Mouse (Mus musculus) neural tube, embryonic 12.5 days (tissue): ENCODE measurements around the gene Slc25a54. TPM values are rescaled to one million over a fixed set of nuclear protein-coding genes. Genes with fewer than 3 reads are reported as not detected.

ENCODE experiments used
- ATAC-seq: fragments of 200-750 bp; cut with Nextera tagmentation; 2 replicates; pipeline ENCODE4 v1.8.0; 2017; ENCODE audit warnings: low read depth, mild to moderate bottlenecking, moderate TSS enrichment, moderate library complexity; ENCODE audit not compliant: low FRiP score
- H3K27ac ChIP-seq: fragments of 300-500 bp; sonication (generic); 2 replicates; pipeline ENCODE4 v1.5.1; 2016
- H3K27me3 ChIP-seq: fragments of 300-500 bp; sonication (generic); replicated peaks from 2 replicates; pipeline ENCODE4 v1.6.1; 2016; ENCODE audit warnings: mild to moderate bottlenecking
- H3K36me3 ChIP-seq: fragments of 300-500 bp; sonication (generic); 2 replicates; pipeline ENCODE4 v1.6.1; 2016; ENCODE audit warnings: mild to moderate bottlenecking
- H3K4me1 ChIP-seq: fragments of 300-500 bp; sonication (generic); 2 replicates; pipeline ENCODE4 v1.6.1; 2016
- H3K4me2 ChIP-seq: fragments of 300-500 bp; sonication (generic); replicated peaks from 2 replicates; pipeline ENCODE4 v1.6.1; 2016; ENCODE audit warnings: mild to moderate bottlenecking
- H3K4me3 ChIP-seq: fragments of 300-500 bp; sonication (generic); 2 replicates; pipeline ENCODE4 v1.5.1; 2016
- H3K9ac ChIP-seq: fragments of 300-500 bp; sonication (generic); 2 replicates; pipeline ENCODE4 v1.6.1; 2016; ENCODE audit warnings: mild to moderate bottlenecking
- H3K9me3 ChIP-seq: fragments of 300-500 bp; sonication (generic); 2 replicates; pipeline ENCODE4 v1.6.1; 2016; ENCODE audit warnings: mild to moderate bottlenecking
- WGBS: fragments of 180-500 bp; shearing (Covaris S2); methylation state at CpG from one replicate; pipeline ENCODE4 v1.1.7; 2016; 5-methylcytosine and 5-hydroxymethylcytosine counted together
- polyA plus RNA-seq: library from polyadenylated mRNA; unstranded; fragments of >200 nt; fragmentation: Nextera tagmentation; extraction: Ambion mirVana; gene quantifications from 2 replicates; pipeline ENCODE4 v1.2.1, GENCODE M21; 2016

The Slc25a54 gene
- not detected in 2 replicates for polyA plus RNA-seq

GRCm38 (mm10) chr3:109080169-109080568, at the start of gene Slc25a54:
Gene Slc25a54, plus strand, starts transcription at chr3:109080469.
- no peaks in the 10 kb centered on the region for H3K9me3 ChIP-seq
- no peak for ATAC-seq
- no peaks in the 10 kb centered on the region for H3K4me1 ChIP-seq
- no peak within 1 kb of the TSS for H3K27ac ChIP-seq
- H3K4me3 ChIP-seq: no peak within 1 kb of the TSS
- no peaks in the 10 kb centered on the region for H3K36me3 ChIP-seq
- 94% methylated on average over 17 of the region's 17 CpGs for WGBS
- H3K27me3 ChIP-seq: no peaks in the 10 kb centered on the region
- H3K4me2 ChIP-seq: no peak within 1 kb of the TSS
- no peak within 1 kb of the TSS for H3K9ac ChIP-seq

GRCm38 (mm10) chr3:109030817-109031216, 49.5 kb upstream of the Slc25a54 start:
- Histone ChIP-seq H3K4me2 (no peak overlapping the region), H3K4me1 (peaks cover 5% of the 10 kb centered on the region; the same call in 1 of the 2 replicates), H3K9me3 (no peaks in the 10 kb centered on the region), H3K36me3 (no peaks in the 10 kb centered on the region), H3K27ac (no peak overlapping the region), H3K9ac (no peak overlapping the region), H3K4me3 (no peak overlapping the region), H3K27me3 (no peaks in the 10 kb centered on the region)
- no peak for ATAC-seq
- whole genome bisulfite sequencing: 66% methylated on average over 6 of the region's 6 CpGs

GRCm38 (mm10) chr3:109031626-109032025, 48.6 kb upstream of the Slc25a54 start:
- H3K36me3 ChIP-seq: no peaks in the 10 kb centered on the region
- ATAC-seq: no peak
- no peak overlapping the region for H3K9ac ChIP-seq
- no peak overlapping the region for H3K4me2 ChIP-seq
- 93% methylated on average over 3 of the region's 3 CpGs for WGBS
- no peaks in the 10 kb centered on the region for H3K9me3 ChIP-seq
- no peaks in the 10 kb centered on the region for H3K27me3 ChIP-seq
- no peak overlapping the region for H3K27ac ChIP-seq
- H3K4me1 ChIP-seq: 0 out of 2 replicates have a peak, but pooled peaks cover under 1% of the 10 kb centered on the region
- H3K4me3 ChIP-seq: no peak overlapping the region

- H3K9ac ChIP-seq: no peak overlapping the region
- H3K9me3 ChIP-seq: no peaks in the 10 kb centered on the region
- no peaks in the 10 kb centered on the region for H3K36me3 ChIP-seq
- no peak overlapping the region for H3K27ac ChIP-seq
- H3K27me3 ChIP-seq: no peaks in the 10 kb centered on the region
- ATAC-seq: no peak
- WGBS: 60% methylated on average over 2 of the region's 2 CpGs
- H3K4me3 ChIP-seq: no peak overlapping the region
- no peaks in the 10 kb centered on the region for H3K4me1 ChIP-seq
- no peak overlapping the region for H3K4me2 ChIP-seq
Observed at GRCm38 (mm10) chr3:109032306-109032705, 48.0 kb upstream of the Slc25a54 start.

GRCm38 (mm10) chr3:109034411-109034810, 45.9 kb upstream of the Slc25a54 start:
- Histone ChIP-seq H3K36me3 (no peaks in the 10 kb centered on the region), H3K9me3 (no peaks in the 10 kb centered on the region), H3K27me3 (no peaks in the 10 kb centered on the region), H3K27ac (no peak overlapping the region), H3K4me3 (no peak overlapping the region), H3K4me2 (no peak overlapping the region), H3K4me1 (no peaks in the 10 kb centered on the region), H3K9ac (no peak overlapping the region)
- WGBS: 76% methylated on average over 1 of the region's 1 CpGs
- no peak for ATAC-seq

- ATAC-seq: no peak
- WGBS: 87% methylated on average over 4 of the region's 4 CpGs
Observed at GRCm38 (mm10) chr3:109040908-109041307, 39.4 kb upstream of the Slc25a54 start.

GRCm38 (mm10) chr3:109043395-109043794, 36.9 kb upstream of the Slc25a54 start:
- no peak overlapping the region for H3K27ac ChIP-seq
- 58% methylated on average over 7 of the region's 7 CpGs for WGBS
- no peaks in the 10 kb centered on the region for H3K9me3 ChIP-seq
- no peaks in the 10 kb centered on the region for H3K4me1 ChIP-seq
- no peak overlapping the region for H3K4me2 ChIP-seq
- no peak overlapping the region for H3K9ac ChIP-seq
- no peaks in the 10 kb centered on the region for H3K36me3 ChIP-seq
- no peak overlapping the region for H3K4me3 ChIP-seq
- ATAC-seq: no peak
- no peaks in the 10 kb centered on the region for H3K27me3 ChIP-seq

More at GRCm38 (mm10) chr3:109040908-109041307, 39.4 kb upstream of the Slc25a54 start:
- Histone ChIP-seq H3K4me2 (no peak overlapping the region), H3K27me3 (no peaks in the 10 kb centered on the region), H3K4me3 (no peak overlapping the region), H3K4me1 (no peaks in the 10 kb centered on the region), H3K9me3 (no peaks in the 10 kb centered on the region), H3K9ac (no peak overlapping the region), H3K36me3 (no peaks in the 10 kb centered on the region), H3K27ac (no peak overlapping the region)

- no peak overlapping the region for H3K9ac ChIP-seq
- no peak for ATAC-seq
- 91% methylated on average over 3 of the region's 3 CpGs for WGBS
Observed at GRCm38 (mm10) chr3:109046428-109046827, 33.8 kb upstream of the Slc25a54 start.

GRCm38 (mm10) chr3:109047707-109048283, 32.5 kb upstream of the Slc25a54 start:
- no peaks in the 10 kb centered on the region for H3K36me3 ChIP-seq
- H3K9me3 ChIP-seq: no peaks in the 10 kb centered on the region
- H3K4me2 ChIP-seq: no peak overlapping the region
- 45% methylated on average over 6 of the region's 6 CpGs for WGBS
- H3K4me3 ChIP-seq: no peak overlapping the region
- H3K27me3 ChIP-seq: no peaks in the 10 kb centered on the region
- H3K4me1 ChIP-seq: no peaks in the 10 kb centered on the region; the same call in 1 of the 2 replicates
- H3K27ac ChIP-seq: no peak overlapping the region
- H3K9ac ChIP-seq: no peak overlapping the region
- ATAC-seq: peak; percentile 25; the same call in 1 of the 2 replicates

More at GRCm38 (mm10) chr3:109046428-109046827, 33.8 kb upstream of the Slc25a54 start:
- no peak overlapping the region for H3K27ac ChIP-seq
- H3K4me3 ChIP-seq: no peak overlapping the region
- H3K36me3 ChIP-seq: no peaks in the 10 kb centered on the region
- H3K4me1 ChIP-seq: no peaks in the 10 kb centered on the region; the same call in 1 of the 2 replicates
- no peaks in the 10 kb centered on the region for H3K27me3 ChIP-seq
- H3K9me3 ChIP-seq: no peaks in the 10 kb centered on the region
- no peak overlapping the region for H3K4me2 ChIP-seq

- no peaks in the 10 kb centered on the region for H3K36me3 ChIP-seq
- peak; percentile 33; the same call in 1 of the 2 replicates for ATAC-seq
- 47% methylated on average over 11 of the region's 11 CpGs for WGBS
- no peak overlapping the region for H3K4me2 ChIP-seq
- no peaks in the 10 kb centered on the region for H3K9me3 ChIP-seq
- no peak overlapping the region for H3K9ac ChIP-seq
- H3K4me1 ChIP-seq: no peaks in the 10 kb centered on the region; the same call in 1 of the 2 replicates
- no peak overlapping the region for H3K4me3 ChIP-seq
- no peaks in the 10 kb centered on the region for H3K27me3 ChIP-seq
- no peak overlapping the region for H3K27ac ChIP-seq
Observed at GRCm38 (mm10) chr3:109051056-109051945, 29.0 kb upstream of the Slc25a54 start.

- ATAC-seq: no peak
- no peaks in the 10 kb centered on the region for H3K9me3 ChIP-seq
- H3K27ac ChIP-seq: no peak overlapping the region
- no peak overlapping the region for H3K4me2 ChIP-seq
- H3K36me3 ChIP-seq: no peaks in the 10 kb centered on the region
- H3K4me1 ChIP-seq: no peaks in the 10 kb centered on the region; the same call in 1 of the 2 replicates
- WGBS: 86% methylated on average over 6 of the region's 6 CpGs
- no peak overlapping the region for H3K9ac ChIP-seq
- H3K4me3 ChIP-seq: no peak overlapping the region
- no peaks in the 10 kb centered on the region for H3K27me3 ChIP-seq
Observed at GRCm38 (mm10) chr3:109051946-109052331, 28.3 kb upstream of the Slc25a54 start.

GRCm38 (mm10) chr3:109059903-109060302, 20.4 kb upstream of the Slc25a54 start:
- Histone ChIP-seq H3K4me3 (no peak overlapping the region), H3K36me3 (no peaks in the 10 kb centered on the region), H3K27me3 (no peaks in the 10 kb centered on the region), H3K27ac (no peak overlapping the region), H3K9ac (no peak overlapping the region), H3K4me2 (no peak overlapping the region), H3K4me1 (no peaks in the 10 kb centered on the region), H3K9me3 (no peaks in the 10 kb centered on the region)
- 79% methylated on average over 8 of the region's 8 CpGs for WGBS
- no peak for ATAC-seq
